Mouse (Mus musculus): ENCODE measurements around the gene Snurf. TPM values are rescaled to one million over a fixed set of nuclear protein-coding genes. Genes with fewer than 3 reads are reported as not detected.

Snurf gene
- polyA plus RNA-seq, 1 experiment from 2014 or later = 5.6 TPM

Other genes starting within 250 kb of the Snurf start
- gene Gm38393, start within 50 bp of the Snurf start, polyA plus RNA-seq (2015; fragmentation: Nextera tagmentation; extraction: Ambion mirVana) = 0.13 TPM in 1 of 2 replicates, not detected in the other
- gene Snrpn, start 135.2 kb upstream of the Snurf start, polyA plus RNA-seq (2015; fragmentation: Nextera tagmentation; extraction: Ambion mirVana) = 4.1 and 4.7 TPM in 2 replicates

Measured in liver, embryonic 16.5 days (tissue).